Mouse (Mus musculus) frontal cortex, adult 2 months (tissue): ENCODE data around the gene Asphd2. TPM values are rescaled to one million over a fixed set of nuclear protein-coding genes. Genes with fewer than 3 reads are reported as not detected.

ENCODE experiments used
- DNase-seq, 2 experiments: peaks; one replicate each; pipeline ENCODE4 v3.0.0; 2022; ENCODE audit warnings: low spot score in 1 of 2; ENCODE audit errors: extremely low spot score in 1 of 2
- polyA plus RNA-seq: library from polyadenylated mRNA; depleted of rRNA; stranded (reverse); fragments of >200 nt; gene quantifications from 2 replicates; pipeline ENCODE4 v1.2.3, GENCODE M21; 2012

Asphd2 gene
- polyA plus RNA-seq, 1 experiment = 153 TPM

DNA sequence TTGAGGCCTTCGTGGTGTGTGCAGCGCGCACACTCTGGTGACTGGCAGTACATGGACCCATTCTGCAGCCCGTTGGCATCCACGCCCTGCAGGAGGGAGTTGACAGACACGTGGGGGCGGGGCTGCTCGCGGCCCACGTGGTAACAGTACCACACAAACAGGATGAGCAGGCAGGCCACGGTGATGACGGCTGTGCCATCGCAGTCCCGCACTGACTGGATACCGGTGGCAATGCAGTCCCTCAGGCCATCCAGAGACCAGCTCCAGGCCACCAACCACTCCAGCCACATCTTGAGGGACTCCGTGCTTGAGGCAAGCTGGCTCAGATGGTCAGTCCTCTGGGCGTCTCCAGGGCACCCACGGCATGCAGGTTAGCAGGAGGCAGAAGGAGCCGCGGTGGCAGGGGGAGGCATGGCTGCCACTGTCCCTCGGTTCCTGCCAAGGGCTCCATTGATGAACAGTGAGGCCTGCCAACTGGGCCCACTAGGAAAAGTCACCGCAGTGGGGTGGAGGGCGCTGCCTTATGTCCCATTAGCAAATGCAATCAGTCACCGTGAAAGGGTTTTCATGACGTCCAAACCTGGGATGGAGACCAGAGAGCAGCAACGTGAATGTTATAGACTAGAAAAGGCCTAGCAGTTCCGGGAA, 2.9 kb downstream of the Asphd2 start:
- no peak for DNase-seq

DNA sequence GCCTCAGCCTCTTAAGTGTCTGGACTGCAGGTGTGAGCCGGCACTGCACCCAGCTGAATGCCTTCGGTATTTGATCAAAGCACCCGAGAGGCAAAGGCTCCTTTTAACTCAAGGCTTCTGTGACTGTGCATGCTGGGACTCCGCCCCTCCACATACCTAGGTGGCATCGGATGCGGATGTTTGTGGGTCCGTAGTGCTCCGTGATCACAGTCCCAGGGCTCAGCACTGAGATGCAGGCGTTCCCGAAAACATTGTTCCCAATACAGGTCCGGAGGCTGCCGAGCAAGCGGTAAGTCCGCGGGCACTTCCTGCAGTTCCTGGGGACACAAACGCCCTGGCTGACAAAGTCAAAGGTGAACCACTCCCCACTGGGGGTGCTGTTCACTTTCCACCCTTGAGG, 3.7 kb downstream of the Asphd2 start:
- no peak for DNase-seq

DNA sequence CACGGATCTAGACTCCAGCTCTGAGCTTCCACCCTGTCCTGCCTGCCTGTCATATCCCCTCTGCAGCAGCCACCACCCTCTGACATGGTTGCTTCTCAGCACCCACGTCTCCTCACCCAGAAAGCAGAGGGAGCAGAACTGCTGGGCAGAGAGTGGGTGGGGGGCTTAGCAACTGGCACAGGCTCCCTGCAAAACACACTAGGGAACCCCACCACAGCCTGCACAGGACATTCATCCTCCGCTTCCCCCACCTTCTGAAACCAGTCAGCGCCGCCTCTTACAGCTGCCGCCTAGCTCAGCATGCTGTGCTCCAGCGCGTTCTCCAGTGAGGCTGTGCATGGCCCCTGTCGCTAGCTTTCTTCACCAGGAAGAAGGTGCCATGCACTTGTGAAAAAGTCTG, 5.3 kb downstream of the Asphd2 start:
- peak in 1 of 2 experiments; percentile 63 for DNase-seq

DNA sequence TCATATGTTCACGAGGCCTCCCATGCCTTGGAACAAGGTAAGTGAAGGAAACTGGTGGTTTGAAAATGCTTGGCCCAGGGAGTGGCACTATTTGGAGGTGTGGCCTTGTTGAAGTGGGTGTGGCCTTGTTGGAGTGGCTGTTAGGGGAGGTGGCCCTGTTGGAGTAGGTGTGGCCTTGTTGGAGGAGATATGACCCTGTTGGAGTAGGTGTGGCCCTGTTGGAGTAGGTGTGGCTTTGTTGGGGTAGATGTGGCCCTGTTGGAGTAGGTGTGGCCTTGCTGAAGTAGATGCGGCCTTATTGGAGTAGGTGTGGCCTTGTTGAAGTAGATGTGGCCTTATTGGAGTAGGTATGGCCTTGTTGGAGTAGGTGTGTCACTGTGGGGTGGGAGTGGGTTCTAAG, 8.7 kb downstream of the Asphd2 start:
- DNase-seq = no peak

DNA sequence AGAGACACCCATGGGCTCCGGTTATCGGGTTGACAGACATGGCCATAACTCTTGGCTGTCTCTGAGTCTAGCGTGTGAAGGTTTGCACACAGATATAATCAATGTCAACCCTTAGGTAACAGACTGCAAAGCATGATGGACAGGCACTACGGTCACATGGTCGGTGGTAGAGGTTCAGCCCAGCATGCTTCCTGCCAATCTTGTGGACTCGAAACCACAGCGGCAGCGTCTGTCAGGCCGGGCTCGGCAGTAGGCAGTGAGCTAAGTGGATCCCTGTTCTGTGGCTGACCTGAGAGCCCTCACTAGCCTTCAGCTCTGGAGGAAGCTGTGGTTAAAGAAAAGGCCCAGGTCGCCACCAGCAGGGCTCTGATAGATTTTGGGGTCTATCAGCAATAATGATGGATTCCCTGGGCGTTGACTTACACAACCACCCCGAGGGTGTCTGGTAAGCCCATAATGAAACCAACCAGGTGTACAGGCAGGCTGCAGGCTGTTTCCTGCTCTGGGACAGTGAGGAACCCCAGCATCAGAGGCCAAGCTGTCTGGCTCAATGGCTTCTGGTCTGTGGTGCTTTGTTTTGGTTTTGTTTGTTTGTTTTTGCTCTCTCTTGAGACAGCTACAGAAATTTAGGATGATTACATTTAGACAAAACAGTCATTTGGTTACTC, 9.7 kb downstream of the Asphd2 start:
- no peak for DNase-seq

DNA sequence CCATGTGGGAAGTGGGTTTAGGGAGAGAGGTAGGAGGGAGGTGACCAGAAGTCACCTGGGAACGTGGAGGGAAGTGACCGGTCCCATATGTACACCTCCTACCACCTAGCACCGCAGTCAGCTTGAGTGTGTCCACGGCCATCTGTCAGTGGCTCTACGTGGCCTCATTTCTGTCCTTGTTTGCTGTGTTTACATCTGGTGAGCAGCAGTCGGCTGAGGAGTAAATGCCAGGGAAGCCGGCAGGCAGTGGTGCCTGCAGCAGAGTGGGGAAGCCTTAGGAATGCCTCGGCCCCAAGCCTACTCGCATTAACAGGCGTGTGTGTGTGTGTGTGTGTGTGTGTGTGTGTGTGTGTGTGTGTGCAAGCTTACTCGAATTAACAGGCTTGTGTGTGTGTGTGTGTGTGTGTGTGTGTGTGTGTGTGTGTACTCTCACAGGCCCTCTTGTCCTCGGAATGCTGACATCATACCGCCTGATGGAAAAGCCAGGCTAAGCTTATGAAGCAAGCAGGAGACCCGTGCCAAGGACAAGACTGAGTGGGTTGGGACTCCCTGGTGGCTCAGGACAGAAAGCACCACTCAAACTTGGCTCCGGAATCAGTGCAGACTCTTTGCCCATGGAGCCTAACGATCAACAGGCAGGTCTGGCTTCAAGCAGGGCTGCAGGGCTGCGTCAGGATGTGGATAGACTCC, 11.9 kb downstream of the Asphd2 start:
- peak; percentile 50 to 68 for DNase-seq

DNA sequence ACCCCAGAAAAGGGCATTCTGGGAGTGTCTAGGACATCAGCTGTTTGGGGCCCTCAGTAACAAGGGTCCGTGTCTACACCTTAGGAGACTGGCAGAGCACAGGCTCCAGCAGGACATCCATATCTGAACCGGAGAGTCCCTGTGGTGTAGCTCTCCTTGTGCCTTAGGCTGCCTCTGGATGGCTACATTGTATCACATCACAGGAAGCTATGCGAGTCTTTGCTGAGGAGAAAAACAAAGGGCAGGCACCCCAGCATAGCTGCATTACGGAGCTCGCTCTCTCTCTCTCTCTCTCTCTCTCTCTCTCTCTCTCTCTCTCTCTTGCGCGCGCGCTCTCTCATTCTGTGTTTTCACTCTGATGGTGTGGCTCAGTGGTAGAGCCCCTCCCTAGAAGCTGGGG, 12.6 kb downstream of the Asphd2 start:
- DNase-seq = no peak

DNA sequence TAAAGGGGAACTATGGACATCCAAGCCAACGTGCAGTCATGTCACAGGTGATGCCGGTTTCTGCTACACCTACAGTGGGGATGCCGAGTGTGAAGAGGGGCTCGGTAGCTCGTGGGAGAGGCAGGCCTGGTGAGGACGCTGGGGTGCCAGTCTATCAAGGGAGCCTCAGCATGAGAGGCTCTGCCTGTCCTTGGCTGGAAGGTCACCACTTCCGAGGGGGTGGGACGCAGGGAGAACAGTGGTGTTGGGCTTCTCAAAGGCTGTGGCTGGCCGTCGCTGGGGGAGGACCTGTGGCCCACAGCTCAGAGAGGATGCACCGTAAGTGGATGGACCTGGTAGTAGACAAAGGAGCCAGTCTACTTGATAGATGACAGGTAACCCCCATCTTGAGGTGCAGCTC, 13.5 kb downstream of the Asphd2 start:
- no peak for DNase-seq

DNA sequence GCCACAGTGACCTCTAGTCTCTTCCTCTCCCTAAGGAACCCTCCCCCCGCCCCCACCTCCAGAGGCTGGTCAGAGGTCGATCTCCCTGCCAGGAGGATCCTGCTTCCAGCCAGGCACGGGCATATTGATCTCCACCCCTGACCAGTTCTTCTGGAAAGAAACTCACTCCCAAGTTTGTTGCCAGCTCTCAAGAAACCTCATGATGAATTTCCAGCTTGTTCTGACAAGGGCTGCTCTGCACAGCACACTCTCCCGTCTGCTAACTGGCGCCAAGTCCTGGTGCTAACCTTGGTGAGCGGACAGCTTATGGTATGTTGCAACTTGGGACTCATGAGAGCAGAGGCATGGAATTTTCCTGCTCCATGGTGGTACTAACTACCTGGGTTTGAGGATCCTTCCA, 15.9 kb downstream of the Asphd2 start:
- no peak for DNase-seq

DNA sequence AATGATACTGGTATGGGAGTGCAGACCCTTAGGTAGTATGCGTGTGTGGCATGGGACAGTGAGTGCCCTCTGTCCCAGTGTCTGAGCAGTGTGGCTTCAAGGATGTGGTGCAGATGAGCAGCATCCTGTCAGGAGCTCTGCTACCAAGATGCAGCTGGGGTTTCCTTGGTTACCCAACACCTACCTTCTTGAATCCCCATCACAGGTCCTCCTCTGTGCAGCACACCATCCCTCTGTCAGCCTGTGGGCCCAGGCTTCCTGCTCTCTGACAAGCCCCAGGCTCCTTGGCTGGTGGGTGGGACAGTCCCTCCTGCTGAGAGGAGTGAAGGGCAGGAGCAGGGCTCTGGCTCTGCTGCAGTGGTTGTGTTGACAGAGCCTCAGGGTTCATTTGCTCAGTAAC, 17.3 kb downstream of the Asphd2 start:
- no peak for DNase-seq

DNA sequence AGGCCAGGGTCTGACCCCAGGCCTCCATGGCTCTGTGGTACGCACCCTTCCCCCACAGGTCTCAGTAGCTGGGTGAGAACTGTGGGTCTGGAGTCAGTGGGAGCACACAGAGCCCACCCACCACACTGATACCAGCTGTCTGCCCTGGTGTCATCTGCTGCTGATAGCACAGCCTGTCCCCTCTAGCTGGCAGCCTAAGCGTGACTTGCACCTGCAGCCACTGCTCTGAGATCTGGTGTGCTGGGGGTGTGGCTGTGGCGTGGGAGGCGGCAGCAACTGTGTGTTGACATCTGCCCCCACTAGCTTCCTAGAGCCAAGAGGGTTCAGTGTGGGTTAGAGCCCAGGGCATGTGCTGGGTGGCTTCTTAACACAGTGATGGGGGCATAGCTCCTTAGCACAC, 18.6 kb downstream of the Asphd2 start:
- no peak for DNase-seq

DNA sequence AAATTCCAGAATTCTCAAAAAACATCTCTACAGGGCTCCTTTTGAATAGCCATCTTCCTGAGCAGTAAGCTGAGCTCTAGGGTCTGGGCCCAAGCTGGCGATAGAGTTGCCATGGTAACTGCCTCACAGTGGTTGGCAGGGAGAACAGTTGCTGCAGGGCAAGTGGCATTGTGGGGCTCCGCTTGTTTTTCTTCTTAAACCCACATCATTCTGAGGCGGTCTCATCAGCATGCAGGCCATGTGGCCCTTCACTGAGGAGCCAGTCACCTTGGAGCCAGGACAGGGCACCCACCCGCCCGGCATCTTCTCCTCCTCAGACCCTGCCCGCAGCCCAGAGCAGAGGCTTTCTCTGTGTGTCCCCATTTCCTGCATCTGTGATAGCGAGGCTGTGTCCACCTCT, 22.7 kb downstream of the Asphd2 start:
- DNase-seq = peak; percentile 79 to 82

DNA sequence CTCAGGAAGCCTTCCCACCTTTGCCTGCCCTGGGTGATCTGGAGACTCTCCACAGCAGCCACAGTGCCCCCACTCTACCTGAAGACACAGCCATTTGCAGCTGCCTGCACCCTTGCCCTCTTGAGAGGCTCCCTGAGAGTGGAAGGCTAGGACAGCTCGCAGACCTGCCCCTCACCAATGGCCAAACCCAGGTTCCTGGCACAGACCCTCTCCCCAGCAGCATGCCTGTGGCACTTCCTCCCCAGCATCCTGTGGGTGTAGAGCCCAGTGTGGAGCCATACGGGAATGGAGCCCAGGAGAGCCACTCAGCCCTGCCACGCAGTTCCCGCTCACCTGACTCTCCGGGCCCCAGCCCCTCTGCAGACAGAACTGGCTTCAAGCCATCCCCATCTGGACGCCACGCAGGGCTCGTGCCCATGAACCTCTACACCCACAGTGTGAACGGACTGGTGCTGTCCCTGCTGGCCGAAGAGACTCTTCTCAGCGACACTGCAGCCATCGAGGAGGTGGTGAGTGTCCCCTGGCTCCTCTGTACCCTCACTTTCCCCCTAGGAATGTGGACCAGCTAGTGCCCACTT, 24.3 kb downstream of the Asphd2 start:
- DNase-seq = no peak

DNA sequence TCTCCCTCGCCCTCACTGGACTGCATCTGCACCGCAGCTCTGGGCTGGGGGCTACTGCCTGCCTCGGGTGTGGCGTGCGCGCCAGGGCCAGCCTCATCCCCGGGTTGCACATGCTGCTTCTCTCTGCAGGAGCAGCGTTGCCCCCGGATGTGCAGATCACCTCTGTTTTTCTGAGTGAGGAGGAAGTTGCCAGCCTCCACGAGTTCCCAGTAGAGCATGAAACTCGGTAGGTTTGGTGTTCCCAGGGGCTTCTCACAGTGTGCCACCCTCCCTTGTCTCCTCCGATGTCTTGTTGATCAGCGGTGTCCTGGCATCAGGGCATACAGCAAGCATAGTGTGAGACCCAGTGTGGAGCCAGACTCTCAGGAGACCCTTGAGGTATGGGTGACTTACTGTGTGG, 25.3 kb downstream of the Asphd2 start:
- DNase-seq = no peak

DNA sequence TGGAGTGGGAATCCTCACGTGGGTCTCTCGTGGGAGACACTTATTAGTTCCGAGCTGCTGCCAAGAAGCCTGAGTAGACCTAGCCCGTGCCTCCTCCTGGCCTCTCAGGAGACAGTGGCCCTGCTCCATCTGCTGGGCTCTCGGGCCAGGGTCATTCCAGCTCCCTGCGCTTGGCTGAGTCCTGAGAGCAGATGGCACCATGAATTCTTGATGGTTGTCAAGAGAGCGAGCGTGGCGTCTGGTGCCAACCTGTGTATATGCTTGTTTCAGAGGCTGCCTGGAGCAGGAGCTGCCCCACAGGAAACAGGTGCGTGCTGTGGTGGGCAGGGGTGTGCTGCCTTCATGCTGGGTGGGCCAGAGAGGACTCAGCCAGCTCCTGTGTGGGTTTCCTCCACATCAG, 26.0 kb downstream of the Asphd2 start:
- DNase-seq = no peak

DNA sequence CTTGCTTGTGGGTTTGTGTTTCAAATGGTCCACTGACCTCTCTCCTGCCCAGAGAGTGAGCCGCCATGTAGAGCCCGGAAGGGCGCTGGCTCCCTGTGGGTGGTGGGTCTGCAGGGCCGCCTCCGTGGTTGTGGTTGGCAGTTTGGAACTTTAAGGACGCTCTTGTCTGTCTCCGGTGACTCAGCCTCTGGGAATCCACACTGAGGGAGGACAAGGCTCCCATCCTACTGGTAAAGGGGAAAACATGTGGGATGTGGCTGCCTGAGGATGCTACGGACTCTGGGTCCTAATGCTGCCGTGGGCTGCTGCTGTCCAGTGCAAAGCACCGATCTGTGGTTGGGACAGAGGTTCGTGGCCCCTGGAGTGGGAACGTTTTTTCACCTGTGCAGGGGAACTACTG, 26.7 kb downstream of the Asphd2 start:
- DNase-seq = peak in 1 of 2 experiments; percentile 56

DNA sequence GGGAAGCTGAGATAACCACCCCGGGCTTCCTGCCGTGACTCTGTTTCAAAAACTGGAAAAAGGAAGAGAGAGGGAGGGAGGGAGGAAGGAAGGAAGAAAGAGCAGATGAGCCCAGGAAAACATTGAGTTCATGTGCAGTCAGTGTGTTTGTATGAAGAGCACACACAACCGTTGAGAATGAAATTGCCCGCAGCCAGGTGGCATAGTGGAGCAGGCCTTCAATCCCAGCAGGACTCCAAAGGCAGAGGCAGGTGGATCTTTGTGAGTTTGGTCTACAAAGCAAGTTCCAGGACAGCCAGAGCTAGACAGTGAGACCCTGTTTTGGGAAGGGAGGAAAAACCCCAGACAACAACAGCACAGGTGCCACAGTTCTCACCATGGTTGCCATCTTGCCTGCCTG, 27.3 kb downstream of the Asphd2 start:
- DNase-seq = no peak

DNA sequence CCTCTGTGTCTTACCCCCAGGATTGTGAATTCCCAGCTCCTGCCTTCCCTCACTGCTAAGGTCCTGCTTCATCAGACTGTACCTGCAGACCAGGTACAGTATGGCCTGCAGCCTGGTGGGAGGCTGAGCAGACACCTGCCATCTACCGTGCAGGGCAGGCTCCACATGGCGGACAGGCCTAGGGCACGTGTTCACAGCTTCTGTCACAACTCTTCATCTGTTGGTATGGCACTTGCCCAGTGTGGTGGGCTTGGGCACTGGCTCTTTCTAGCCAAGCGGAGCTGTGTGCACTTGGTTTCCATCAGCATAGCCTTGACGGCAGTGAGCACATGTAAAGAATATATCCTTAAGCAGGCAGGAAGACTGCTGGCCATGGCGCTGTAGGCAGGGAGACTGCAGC, 27.8 kb downstream of the Asphd2 start:
- no peak for DNase-seq

DNA sequence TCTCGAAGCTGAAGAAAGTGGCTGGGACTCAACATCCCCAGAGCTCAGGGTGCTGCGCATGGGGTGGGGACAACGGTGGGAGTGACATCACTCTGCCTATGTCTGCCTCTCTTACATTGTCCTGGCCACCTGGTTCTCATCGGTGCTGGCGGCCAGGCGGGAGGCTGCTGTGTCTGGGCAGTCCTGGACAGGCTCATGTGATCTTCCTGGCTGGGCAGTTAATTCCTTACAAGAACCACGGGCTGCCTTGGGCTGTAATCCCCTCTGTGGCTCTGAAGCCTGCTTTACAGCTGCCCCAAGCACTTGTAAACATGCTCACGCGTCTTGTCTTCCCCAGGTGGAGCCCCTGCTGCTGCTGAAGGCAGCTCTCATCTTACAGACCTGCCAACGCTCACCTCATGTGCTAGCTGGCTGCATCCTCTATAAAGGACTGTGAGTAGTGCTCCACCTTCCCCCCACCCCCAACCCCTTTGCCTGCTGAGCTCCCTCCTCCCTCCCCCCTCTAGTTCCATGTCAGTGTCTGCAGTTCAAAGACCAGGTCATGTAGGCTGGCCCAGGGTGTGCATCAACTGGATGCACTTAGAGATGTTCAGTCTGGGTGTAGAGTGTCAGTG, 30.4 kb downstream of the Asphd2 start:
- no peak for DNase-seq

DNA sequence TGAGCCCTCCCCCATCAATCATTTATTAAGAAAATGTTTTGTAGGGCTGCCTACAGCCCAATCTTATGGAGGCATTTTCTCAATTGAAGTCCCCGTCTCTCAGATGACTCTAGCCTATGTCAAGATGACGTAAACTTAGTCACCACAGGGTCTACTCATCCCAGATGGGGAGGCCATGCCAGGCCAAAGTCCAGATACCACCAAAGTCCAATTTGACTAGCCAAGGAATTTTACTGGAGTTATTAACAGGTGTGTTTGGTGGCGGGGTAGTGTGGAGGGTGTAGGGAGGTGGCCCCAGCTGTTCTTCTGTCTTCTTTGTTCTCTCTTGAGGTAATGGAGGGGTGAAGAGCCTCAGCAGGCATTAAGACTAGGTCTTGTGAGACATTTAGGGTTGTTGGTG, 34.6 kb downstream of the Asphd2 start:
- no peak for DNase-seq

DNA sequence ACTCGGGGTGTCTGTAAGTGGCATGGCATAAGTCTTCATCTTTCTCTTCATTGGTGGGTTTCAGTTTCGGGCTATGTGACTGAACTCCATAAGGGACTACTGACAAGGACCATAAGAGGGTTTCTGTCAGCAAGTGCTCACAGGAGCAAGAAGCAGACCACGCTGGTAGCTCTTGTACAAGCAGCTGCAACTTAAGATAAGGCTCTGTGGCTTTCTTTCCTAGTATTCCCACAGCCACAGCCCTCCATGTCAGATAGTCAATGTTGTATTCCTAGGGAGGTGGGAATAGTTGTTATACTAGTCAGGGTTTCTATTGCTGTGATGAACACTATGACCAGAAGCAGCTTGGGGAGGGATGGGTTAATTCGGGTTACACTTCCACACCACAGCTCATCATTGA, 35.1 kb downstream of the Asphd2 start:
- DNase-seq = no peak
